Mouse (Mus musculus) monocyte, adult 5-6 weeks (primary cell): ENCODE results near the gene Tubb3. TPM values are rescaled to one million over a fixed set of nuclear protein-coding genes. Genes with fewer than 3 reads are reported as not detected.
"Not testable (repeated sequence)": the region's sequence is repeated elsewhere in the genome, so short reads cannot be mapped to it uniquely, and the experiment has no call there.

Source experiments
- ATAC-seq: fragments of 153-309, 156-312 bp; replicated peaks from 2 replicates; pipeline ENCODE4 v1.8.0; 2017; ENCODE audit warnings: mild to moderate bottlenecking; ENCODE audit not compliant: low TSS enrichment, insufficient number of reproducible peaks, severe bottlenecking, poor library complexity, low FRiP score
- total RNA-seq: library from RNA; stranded (forward); fragments of 200-1000, 200-491, 200-594 nt; gene quantifications from 3 replicates; pipeline ENCODE4 v1.2.3, GENCODE M21; 2017

The Tubb3 gene
- total RNA-seq, 1 experiment from 2014 or later = 0.76 TPM

DNA sequence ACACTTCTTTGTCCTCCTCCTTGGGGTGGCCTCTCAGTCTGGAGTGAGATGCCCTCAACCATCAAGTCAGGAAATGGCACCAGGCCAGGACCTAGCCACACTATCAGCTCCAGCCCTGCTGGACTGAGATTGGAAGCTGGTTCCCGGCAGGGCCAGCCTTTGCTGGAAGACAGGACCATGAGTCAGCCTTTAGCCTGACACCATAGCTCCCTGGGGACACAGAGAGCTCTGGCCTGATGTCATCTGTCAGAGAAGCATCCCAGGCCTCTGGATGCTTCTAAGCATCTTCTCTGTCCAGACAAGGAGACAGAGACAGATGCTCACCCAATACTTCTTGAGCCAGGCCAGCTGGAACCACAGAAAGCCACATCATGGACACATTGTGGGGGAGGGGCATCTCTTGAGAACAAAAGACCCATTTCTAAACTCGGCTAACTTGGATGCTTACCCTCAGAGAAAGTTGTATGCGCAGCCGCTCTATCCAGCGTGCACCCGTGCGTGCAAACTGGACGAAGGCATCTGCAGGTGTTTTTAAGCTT lies 1.1 kb upstream of the Tubb3 start:
- ATAC-seq = no peak

- no peak for ATAC-seq
These were observed 436 bp upstream of the Tubb3 start for GRCm38 (mm10) chr8:123410788-123411187.

DNA sequence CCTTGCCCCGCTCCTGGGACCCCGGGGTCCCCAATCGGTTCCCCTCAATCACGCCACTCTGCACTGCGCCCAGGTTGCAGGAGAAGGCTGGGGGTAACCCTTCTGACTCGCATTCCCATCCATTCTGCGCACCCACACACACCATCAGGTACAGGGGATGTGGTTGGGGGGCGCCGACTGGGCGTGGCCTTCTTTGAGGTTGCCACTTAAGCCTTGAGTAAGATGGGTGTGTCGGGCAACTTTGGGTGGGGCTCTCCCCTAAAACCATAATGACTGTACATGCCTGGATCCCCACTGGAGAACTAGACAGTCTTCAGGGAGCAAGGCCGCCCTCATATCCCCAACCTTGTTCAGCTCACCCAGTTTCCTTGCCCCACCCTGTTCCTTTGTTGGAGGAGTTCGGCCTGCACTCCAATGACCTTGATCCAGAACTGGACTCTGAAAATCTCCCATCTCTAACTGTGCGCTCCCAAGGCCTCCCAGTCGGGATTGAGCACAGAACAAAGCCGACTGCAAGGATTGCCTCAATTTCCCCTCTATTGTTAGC lies 630 bp downstream of the Tubb3 start:
- no peak for ATAC-seq

DNA sequence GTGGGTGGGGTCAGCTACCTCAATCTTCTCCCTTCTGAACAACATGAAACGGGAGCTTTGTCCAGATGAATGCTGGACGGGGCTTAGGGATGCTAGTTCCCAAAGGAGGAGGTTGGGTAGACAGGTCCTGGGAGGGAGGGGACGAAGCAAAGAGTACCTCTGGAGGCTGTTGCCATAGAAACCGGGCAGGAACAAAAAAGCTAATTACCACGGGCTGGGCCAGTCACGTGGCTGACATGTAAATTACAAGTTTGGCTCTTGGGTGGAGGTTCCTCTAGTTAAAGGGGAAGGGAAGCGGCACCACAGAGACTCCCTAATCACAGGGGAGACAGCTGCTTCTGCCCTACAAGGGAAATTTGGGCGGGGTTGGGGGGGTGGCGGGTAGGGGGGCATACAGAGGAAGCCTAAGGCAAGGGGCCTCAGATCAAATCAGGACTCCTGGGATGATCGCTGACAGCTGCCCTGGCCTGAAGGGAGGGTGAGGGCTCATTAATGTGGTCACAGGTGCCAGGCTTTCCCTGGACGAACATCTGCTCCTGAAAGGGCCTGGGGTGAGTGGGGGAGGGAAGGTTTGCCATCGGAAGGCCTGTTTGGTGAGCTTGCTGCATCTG lies 1.4 kb downstream of the Tubb3 start:
- ATAC-seq = peak; percentile 58

- no peak for ATAC-seq
These were observed 3.0 kb downstream of the Tubb3 start for GRCm38 (mm10) chr8:123414255-123414654.

GRCm38 (mm10) chr8:123414997-123415696 lies 3.9 kb downstream of the Tubb3 start:
- not testable (repeated sequence) for ATAC-seq

DNA sequence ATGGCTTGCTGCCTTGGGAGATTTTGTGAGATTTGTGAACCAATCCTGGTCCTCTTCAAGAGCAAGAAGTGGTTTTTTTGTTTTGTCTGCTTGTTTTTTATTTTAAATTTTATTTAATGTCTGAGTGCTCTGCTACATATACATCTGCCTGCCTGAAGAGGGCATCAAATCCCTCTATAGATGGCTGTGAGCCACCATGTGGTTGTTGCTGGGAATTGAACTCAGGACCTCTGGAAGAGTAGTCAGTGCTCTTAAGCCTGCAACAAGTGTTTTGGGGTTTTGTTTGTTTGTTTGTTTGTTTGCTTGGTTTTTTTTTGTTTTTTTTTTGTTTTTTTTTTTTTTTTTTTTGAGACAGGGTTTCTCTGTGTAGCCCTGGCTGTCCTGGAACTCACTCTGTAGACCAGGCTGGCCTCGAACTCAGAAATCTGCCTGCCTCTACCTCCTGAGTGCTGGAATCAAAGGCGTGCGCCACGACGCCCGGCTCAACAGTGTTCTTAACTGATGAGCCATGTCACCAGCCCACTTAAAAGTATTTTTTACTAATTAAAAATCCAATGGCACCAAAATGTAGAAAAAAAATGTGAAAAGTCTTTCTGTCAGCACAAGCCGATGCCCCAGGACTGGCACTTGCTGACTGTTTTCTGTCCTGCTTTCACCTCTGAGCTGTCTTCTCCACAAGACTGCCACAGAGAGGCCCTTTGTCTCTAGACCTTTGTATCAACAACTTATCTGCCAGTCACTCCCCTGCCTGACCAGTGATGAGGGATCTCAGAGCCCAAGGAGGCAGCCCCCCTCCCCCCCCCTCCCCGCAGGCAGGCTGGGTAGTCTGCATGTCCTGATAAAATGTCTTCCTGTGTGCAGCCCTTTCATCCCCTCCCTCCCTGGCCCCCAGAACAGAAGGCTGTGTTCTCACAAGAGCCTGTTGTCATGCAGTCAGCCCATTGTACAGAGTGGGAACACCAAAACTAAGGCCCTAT lies 5.0 kb downstream of the Tubb3 start:
- no peak for ATAC-seq

- no peak for ATAC-seq
These were observed 5.8 kb downstream of the Tubb3 start for GRCm38 (mm10) chr8:123416944-123417555.

DNA sequence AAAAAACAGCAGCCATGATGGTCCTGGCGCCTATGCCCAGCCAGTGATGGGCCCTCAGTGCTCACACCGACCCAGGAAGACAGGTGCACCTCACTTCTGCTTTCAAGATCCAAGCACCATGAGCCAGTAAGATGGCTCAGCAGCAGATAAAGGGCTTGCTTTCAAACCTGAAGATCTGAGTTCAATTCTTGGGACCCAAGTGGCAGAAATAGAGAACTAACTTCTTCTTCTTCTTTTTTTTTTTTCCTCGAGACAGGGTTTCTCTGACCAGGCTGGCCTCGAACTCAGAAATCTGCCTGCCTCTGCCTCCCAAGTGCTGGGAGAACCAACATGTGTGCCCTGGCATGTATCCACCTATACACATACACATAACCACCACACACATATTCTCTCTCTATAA lies 8.5 kb downstream of the Tubb3 start:
- ATAC-seq = no peak

- ATAC-seq = no peak
These were observed 9.5 kb downstream of the Tubb3 start for GRCm38 (mm10) chr8:123420525-123421281.

- no peak for ATAC-seq
These were observed 10.1 kb downstream of the Tubb3 start for GRCm38 (mm10) chr8:123421325-123421724.

GRCm38 (mm10) chr8:123422056-123422780 lies 11.0 kb downstream of the Tubb3 start:
- peak; percentile 71 for ATAC-seq

DNA sequence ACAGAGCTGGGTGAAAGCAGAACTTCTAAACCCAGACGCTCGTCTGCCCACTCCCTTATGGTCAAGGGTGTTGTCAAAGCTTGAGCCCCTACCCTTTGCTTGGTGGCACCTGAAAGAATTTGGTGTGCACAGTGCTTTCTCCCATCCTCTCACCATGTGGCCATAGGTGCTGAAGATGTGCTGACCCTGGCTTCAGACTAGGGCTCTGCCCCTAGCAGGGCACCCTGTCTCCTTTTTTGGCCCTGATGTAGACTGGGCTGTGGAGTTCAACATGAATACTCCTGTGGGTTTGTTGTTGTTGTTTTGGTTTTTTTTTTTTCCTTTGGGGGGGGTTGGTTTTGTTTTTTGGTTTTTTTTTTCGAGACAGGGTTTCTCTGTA lies 11.5 kb downstream of the Tubb3 start:
- no peak for ATAC-seq

GRCm38 (mm10) chr8:123423441-123423840 lies 12.2 kb downstream of the Tubb3 start, which contains the start of gene Def8:
Gene Def8 (plus strand): TSS chr8:123423527.
- no peak for ATAC-seq

GRCm38 (mm10) chr8:123426511-123427509 lies 15.6 kb downstream of the Tubb3 start:
- ATAC-seq = no peak

DNA sequence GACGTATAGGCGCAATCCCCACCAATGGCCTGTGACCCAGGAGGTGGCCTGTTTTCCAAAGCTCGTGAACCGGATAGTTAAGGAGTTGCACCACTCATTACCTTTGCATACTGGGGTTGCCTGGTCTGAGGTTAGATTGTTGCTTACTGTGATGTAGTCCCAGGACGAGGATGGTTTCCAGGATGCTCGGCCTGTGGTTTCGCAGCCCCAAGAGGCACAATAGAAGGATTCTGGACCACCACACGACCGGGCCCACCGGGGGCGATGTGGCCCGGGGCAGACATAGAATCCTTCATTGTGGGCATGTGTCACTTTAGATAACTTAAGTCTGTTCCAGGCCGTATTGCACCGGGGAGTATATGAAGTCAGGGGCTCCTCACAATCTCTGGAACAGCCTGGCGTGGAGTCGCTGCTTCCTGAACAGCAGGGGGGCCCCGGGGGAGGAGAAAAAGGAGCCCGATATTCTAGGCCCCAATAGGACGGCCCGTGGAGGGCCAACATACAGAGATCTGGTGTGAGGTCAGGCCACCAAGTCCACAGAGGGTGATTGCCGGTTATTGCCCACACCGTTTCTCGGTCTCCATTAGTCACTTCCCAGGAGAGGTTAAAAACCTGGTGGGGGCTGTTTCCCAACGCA lies 16.5 kb downstream of the Tubb3 start:
- ATAC-seq = no peak
